ENCODE assay signal across 10 mouse cellular contexts in the genomic region with DNA sequence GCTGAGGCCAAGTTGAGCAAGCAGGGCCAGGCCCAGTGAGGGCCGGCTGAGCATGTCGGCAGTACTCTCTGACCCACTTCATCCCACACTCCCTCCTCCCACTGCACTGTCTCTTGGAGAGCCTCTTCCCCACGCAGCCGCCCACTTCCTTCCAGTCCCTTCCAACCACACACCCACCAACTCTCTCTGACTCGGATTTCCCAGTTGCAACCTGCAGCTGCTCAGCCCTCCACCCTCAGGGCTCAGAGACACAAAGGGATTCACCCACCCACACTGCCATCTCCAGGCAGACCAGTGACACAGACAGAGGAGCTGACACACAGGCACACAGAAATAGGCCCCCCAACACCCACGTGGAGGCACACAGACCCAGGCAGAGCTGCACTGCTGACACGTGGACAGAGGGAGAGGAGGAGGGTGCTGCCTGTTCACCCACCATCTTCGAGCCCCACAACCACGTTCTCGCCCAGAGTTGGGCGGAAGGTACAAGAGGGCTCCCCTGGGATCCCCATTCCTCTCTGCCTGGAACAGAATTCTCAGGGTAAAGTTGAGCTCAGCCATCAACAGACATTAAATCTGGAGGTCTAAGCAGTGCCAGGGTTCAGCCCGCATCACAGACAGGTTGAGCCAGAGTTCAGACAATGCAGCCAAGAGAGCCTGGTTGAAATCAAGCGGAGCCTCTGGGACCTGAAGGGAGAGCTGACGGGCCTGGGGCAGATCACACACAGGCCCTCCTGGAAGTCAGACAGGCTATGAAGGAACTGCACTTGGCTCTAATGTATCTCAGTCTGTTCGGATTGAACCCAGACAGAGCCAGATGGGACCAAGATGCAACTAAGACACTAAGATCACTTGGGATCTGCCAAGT. TPM values are rescaled to one million over a fixed set of nuclear protein-coding genes. Genes with fewer than 3 reads are reported as not detected.
DNase-seq lines count a peak whose midpoint lies in the region; ATAC-seq and TF ChIP-seq lines count a peak whose summit lies in the region.
"Had no signal": no experiment of that assay in that cellular context is flagged by ENCODE, and none has a peak within 500 bp of the region (broad histone marks: within the 10 kb centered on the region; RNA-seq: fewer than 3 reads in every experiment).

No protein-coding gene starts in this region.

- no peak for TF ChIP-seq EP300 in ES-Bruce4 (IDR thresholded peaks at IDR 0.05; ENCODE audit: insufficient read depth, low read depth, low read length)
- no peak for TF ChIP-seq EP300 in heart, postnatal 0 days (IDR thresholded peaks at IDR 0.05; ENCODE audit: low read depth)
- no peak for TF ChIP-seq EP300 in lung, postnatal 0 days (IDR thresholded peaks at IDR 0.05)

- no peaks in the 10 kb centered on the region for H3K36me3 ChIP-seq in ES-Bruce4 (ENCODE audit: control insufficient read depth, insufficient read depth, low read length, poor library complexity, severe bottlenecking)
- peaks cover 16% of the 10 kb centered on the region for H3K36me3 ChIP-seq in embryonic facial prominence, embryonic 12.5 days
- no peaks in the 10 kb centered on the region for H3K36me3 ChIP-seq in heart, postnatal 0 days (replicated peaks; ENCODE audit: control insufficient read depth, insufficient read depth, low read length)
- H3K36me3 ChIP-seq in lung, postnatal 0 days (ENCODE audit: insufficient read depth, low read length) = no peaks in the 10 kb centered on the region
- H3K36me3 ChIP-seq in thymus, adult 2 months (ENCODE audit: control insufficient read depth, insufficient read depth, low read length) = no peaks in the 10 kb centered on the region

- H3K4me2 ChIP-seq in embryonic facial prominence, embryonic 12.5 days (replicated peaks) = no peak overlapping the region
- H3K4me2 ChIP-seq in heart, postnatal 0 days (ENCODE audit: low read depth, low read length) = no peak overlapping the region
- H3K4me2 ChIP-seq in lung, postnatal 0 days (replicated peaks; ENCODE audit: low read depth, low read length) = no peak overlapping the region

- no peak overlapping the region; the same call in 1 of the 2 replicates for H3K9ac ChIP-seq in ES-Bruce4 (ENCODE audit: low read depth, poor library complexity, severe bottlenecking)
- 0 out of 2 replicates have a peak overlapping the region, but pooled peaks have one; percentile 15 for H3K9ac ChIP-seq in embryonic facial prominence, embryonic 12.5 days
- H3K9ac ChIP-seq in heart, postnatal 0 days (replicated peaks; ENCODE audit: low read depth, low read length) = no peak overlapping the region
- no peak overlapping the region for H3K9ac ChIP-seq in lung, postnatal 0 days (replicated peaks; ENCODE audit: low read depth)

- 0 out of 2 replicates have a peak, but pooled peaks have one; percentile 29 for ATAC-seq in embryonic facial prominence, embryonic 12.5 days (ENCODE audit: insufficient number of reproducible peaks, insufficient read depth, low FRiP score, low TSS enrichment)
- ATAC-seq in heart, postnatal 0 days (ENCODE audit: insufficient read depth, low read depth) = peak; percentile 19; the same call in 1 of the 2 replicates
- peak; percentile 86 for ATAC-seq in lung, postnatal 0 days
- ATAC-seq: Patski had no signal

- H3K4me3 ChIP-seq in ES-Bruce4 (ENCODE audit: low read depth, low read length) = no peak overlapping the region
- no peak overlapping the region for H3K4me3 ChIP-seq in embryonic facial prominence, embryonic 12.5 days
- no peak overlapping the region for H3K4me3 ChIP-seq in heart, postnatal 0 days (ENCODE audit: low read depth, low read length)
- no peak overlapping the region for H3K4me3 ChIP-seq in lung, postnatal 0 days (ENCODE audit: low read depth, low read length)
- H3K4me3 ChIP-seq in thymus, adult 2 months (ENCODE audit: control insufficient read depth, insufficient read depth, low read length) = no peak overlapping the region

- peak; percentile 55 for TF ChIP-seq CTCF in ES-Bruce4 (IDR thresholded peaks at IDR 0.05; ENCODE audit: low read depth, low read length)
- TF ChIP-seq CTCF in heart, postnatal 0 days (IDR thresholded peaks at IDR 0.05; ENCODE audit: low read depth) = peak; percentile 59
- TF ChIP-seq CTCF in lung, postnatal 0 days (IDR thresholded peaks at IDR 0.05) = peak; percentile 77
- peak; percentile 21; the same call in 1 of the 2 replicates for TF ChIP-seq CTCF in thymus, adult 2 months (IDR thresholded peaks at IDR 0.05; ENCODE audit: borderline replicate concordance, control insufficient read depth, extremely low read depth, insufficient read depth, low read length, poor library complexity)

- 64% methylated on average over 15 of the region's 15 CpGs for WGBS in embryonic facial prominence, embryonic 12.5 days
- WGBS in heart, postnatal 0 days = 49% methylated on average over 15 of the region's 15 CpGs
- WGBS in lung, postnatal 0 days = 54% methylated on average over 14 of the region's 15 CpGs
- WGBS in thymus, adult 2 months = 38% methylated on average over 15 of the region's 15 CpGs

- DNase-seq in embryo, embryonic 10.5 days (ENCODE audit: low spot score) = peak; percentile 19
- no peak for DNase-seq in embryo, embryonic 11 days
- DNase-seq in heart, postnatal 0 days (ENCODE audit: low spot score) = peak; percentile 62
- peak; percentile 59 for DNase-seq in layer of hippocampus, adult 9-10 months (ENCODE audit: low spot score)
- peak; percentile 68 for DNase-seq in lung, postnatal 0 days (ENCODE audit: low spot score)
- DNase-seq in thymus, adult 2 months = peak; percentile 54

- no peak for TF ChIP-seq POLR2A in ES-Bruce4 (IDR thresholded peaks at IDR 0.05; ENCODE audit: insufficient read depth, low read length)
- no peak for TF ChIP-seq POLR2A in thymus, adult 2 months (IDR thresholded peaks at IDR 0.05; ENCODE audit: control insufficient read depth, extremely low read depth, insufficient read depth, low read length, poor library complexity)

- H3K4me1 ChIP-seq in ES-Bruce4 (ENCODE audit: control insufficient read depth, insufficient read depth, low read length) = peaks cover 2% of the 10 kb centered on the region
- peaks cover 8% of the 10 kb centered on the region; the same call in 1 of the 2 replicates for H3K4me1 ChIP-seq in embryonic facial prominence, embryonic 12.5 days
- H3K4me1 ChIP-seq in heart, postnatal 0 days (ENCODE audit: control insufficient read depth, insufficient read depth) = peaks cover 7% of the 10 kb centered on the region; the same call in 1 of the 2 replicates
- no peaks in the 10 kb centered on the region for H3K4me1 ChIP-seq in lung, postnatal 0 days (ENCODE audit: insufficient read depth, low read depth, low read length)
- H3K4me1 ChIP-seq in thymus, adult 2 months (replicated peaks; ENCODE audit: control insufficient read depth, insufficient read depth, low read length) = peaks cover 10% of the 10 kb centered on the region

- H3K9me3 ChIP-seq in ES-Bruce4 (replicated peaks; ENCODE audit: control insufficient read depth, insufficient read depth, low read length, poor library complexity, severe bottlenecking) = no peaks in the 10 kb centered on the region
- H3K9me3 ChIP-seq in embryonic facial prominence, embryonic 12.5 days = no peaks in the 10 kb centered on the region
- no peaks in the 10 kb centered on the region for H3K9me3 ChIP-seq in heart, postnatal 0 days (replicated peaks; ENCODE audit: control insufficient read depth, low read length)
- no peaks in the 10 kb centered on the region for H3K9me3 ChIP-seq in lung, postnatal 0 days (ENCODE audit: low read length)

- no peaks in the 10 kb centered on the region for H3K27me3 ChIP-seq in ES-Bruce4 (ENCODE audit: control insufficient read depth, insufficient read depth, low read length, poor library complexity, severe bottlenecking)
- H3K27me3 ChIP-seq in embryonic facial prominence, embryonic 12.5 days = no peaks in the 10 kb centered on the region
- no peaks in the 10 kb centered on the region for H3K27me3 ChIP-seq in heart, postnatal 0 days (ENCODE audit: control insufficient read depth, insufficient read depth, low read length)
- H3K27me3 ChIP-seq in lung, postnatal 0 days (replicated peaks; ENCODE audit: insufficient read depth, low read length) = no peaks in the 10 kb centered on the region
- no peaks in the 10 kb centered on the region for H3K27me3 ChIP-seq in thymus, adult 2 months (ENCODE audit: control insufficient read depth, insufficient read depth, low read length)
- H3K27me3 ChIP-seq: Patski had no signal

- H3K27ac ChIP-seq in ES-Bruce4 (ENCODE audit: insufficient read depth, low read length) = no peak overlapping the region
- no peak overlapping the region for H3K27ac ChIP-seq in embryonic facial prominence, embryonic 12.5 days
- H3K27ac ChIP-seq in heart, postnatal 0 days (ENCODE audit: low read depth) = peak overlapping the region; percentile 36; the same call in 1 of the 2 replicates
- H3K27ac ChIP-seq in lung, postnatal 0 days (ENCODE audit: low read length) = no peak overlapping the region
- H3K27ac ChIP-seq in thymus, adult 2 months (ENCODE audit: control insufficient read depth, insufficient read depth, low read length) = no peak overlapping the region
- H3K27ac ChIP-seq: macrophage had no signal

RNA-seq across cellular contexts. Expression of a gene that starts 7.9 kb away (rescaled TPM):
- polyA plus RNA-seq in ES-Bruce4 (2011; ENCODE audit: insufficient read depth, insufficient read length, low read depth, missing spikeins) = 122 and 126 TPM in 2 replicates
- 36.1 and 41.5 TPM in 2 replicates for polyA plus RNA-seq in embryonic facial prominence, embryonic 12.5 days (2016; fragmentation: Nextera tagmentation; extraction: Ambion mirVana)
- 4.5 and 14.5 TPM in 2 replicates for total RNA-seq in heart, postnatal 0 days (2014; rRNA removed; ENCODE audit: low replicate concordance)
- 44.7 and 46.5 TPM in 2 replicates for polyA plus RNA-seq in heart, postnatal 0 days (2015; fragmentation: Nextera tagmentation; extraction: Ambion mirVana)
- 41.3 and 49.2 TPM in 2 replicates for polyA plus RNA-seq in lung, postnatal 0 days (2015; fragmentation: Nextera tagmentation; extraction: Ambion mirVana)
- 76.1 and 93.3 TPM in 2 replicates for polyA plus RNA-seq in thymus, adult 2 months (2012; rRNA removed)

RNA-seq across cellular contexts. Expression of a gene that starts 8.2 kb away (rescaled TPM):
- polyA plus RNA-seq in ES-Bruce4 (2011; ENCODE audit: insufficient read depth, insufficient read length, low read depth, missing spikeins) = 6.9 and 8.5 TPM in 2 replicates
- polyA plus RNA-seq in embryonic facial prominence, embryonic 12.5 days (2016; fragmentation: Nextera tagmentation; extraction: Ambion mirVana) = 9.1 and 10.0 TPM in 2 replicates
- total RNA-seq in heart, postnatal 0 days (2014; rRNA removed; ENCODE audit: low replicate concordance) = 0.15 and 0.19 TPM in 2 replicates
- 0.38 and 0.51 TPM in 2 replicates for polyA plus RNA-seq in heart, postnatal 0 days (2015; fragmentation: Nextera tagmentation; extraction: Ambion mirVana)
- 0.74 and 0.94 TPM in 2 replicates for polyA plus RNA-seq in lung, postnatal 0 days (2015; fragmentation: Nextera tagmentation; extraction: Ambion mirVana)
- polyA plus RNA-seq in thymus, adult 2 months (2012; rRNA removed) = 3.4 and 4.2 TPM in 2 replicates

RNA-seq across cellular contexts. Expression of a gene that starts 15.8 kb away (rescaled TPM):
- 7.9 and 11.2 TPM in 2 replicates for polyA plus RNA-seq in ES-Bruce4 (2011; ENCODE audit: insufficient read depth, insufficient read length, low read depth, missing spikeins)
- polyA plus RNA-seq in embryonic facial prominence, embryonic 12.5 days (2016; fragmentation: Nextera tagmentation; extraction: Ambion mirVana) = 10.3 and 10.9 TPM in 2 replicates
- total RNA-seq in heart, postnatal 0 days (2014; rRNA removed; ENCODE audit: low replicate concordance) = 36.1 and 47.4 TPM in 2 replicates
- polyA plus RNA-seq in heart, postnatal 0 days (2015; fragmentation: Nextera tagmentation; extraction: Ambion mirVana) = 23.3 and 27.4 TPM in 2 replicates
- polyA plus RNA-seq in lung, postnatal 0 days (2015; fragmentation: Nextera tagmentation; extraction: Ambion mirVana) = 52.8 and 55.8 TPM in 2 replicates
- polyA plus RNA-seq in thymus, adult 2 months (2012; rRNA removed) = 25.9 and 30.1 TPM in 2 replicates

RNA-seq across cellular contexts. Expression of a gene that starts 30.8 kb away (rescaled TPM):
- not detected in 2 replicates for polyA plus RNA-seq in ES-Bruce4 (2011; ENCODE audit: insufficient read depth, insufficient read length, low read depth, missing spikeins)
- polyA plus RNA-seq in embryonic facial prominence, embryonic 12.5 days (2016; fragmentation: Nextera tagmentation; extraction: Ambion mirVana) = not detected in 2 replicates
- total RNA-seq in heart, postnatal 0 days (2014; rRNA removed; ENCODE audit: low replicate concordance) = not detected in 2 replicates
- not detected in 2 replicates for polyA plus RNA-seq in heart, postnatal 0 days (2015; fragmentation: Nextera tagmentation; extraction: Ambion mirVana)
- polyA plus RNA-seq in lung, postnatal 0 days (2015; fragmentation: Nextera tagmentation; extraction: Ambion mirVana) = not detected in 2 replicates
- polyA plus RNA-seq in thymus, adult 2 months (2012; rRNA removed) = not detected in 2 replicates

RNA-seq across cellular contexts. Expression of a gene that starts 39.7 kb away (rescaled TPM):
- 49.1 and 51.7 TPM in 2 replicates for polyA plus RNA-seq in ES-Bruce4 (2011; ENCODE audit: insufficient read depth, insufficient read length, low read depth, missing spikeins)
- polyA plus RNA-seq in embryonic facial prominence, embryonic 12.5 days (2016; fragmentation: Nextera tagmentation; extraction: Ambion mirVana) = 25.5 and 26.5 TPM in 2 replicates
- total RNA-seq in heart, postnatal 0 days (2014; rRNA removed; ENCODE audit: low replicate concordance) = 7.5 and 14.4 TPM in 2 replicates
- 6.0 and 7.6 TPM in 2 replicates for polyA plus RNA-seq in heart, postnatal 0 days (2015; fragmentation: Nextera tagmentation; extraction: Ambion mirVana)
- polyA plus RNA-seq in lung, postnatal 0 days (2015; fragmentation: Nextera tagmentation; extraction: Ambion mirVana) = 10.5 and 11.0 TPM in 2 replicates
- polyA plus RNA-seq in thymus, adult 2 months (2012; rRNA removed) = 29.9 and 36.7 TPM in 2 replicates

Comparison
In these comparisons a context has a peak if more than half of its experiments do, and no peak if none do; other contexts are left out.
1. CTCF ChIP-seq: peak in every context shown above with its lines; median percentile 77 in lung, postnatal 0 days; 59 in heart, postnatal 0 days; 55 in ES-Bruce4; 21 in thymus, adult 2 months.
2. ATAC-seq: peak in every context shown above with its lines; median percentile 86 in lung, postnatal 0 days; 29 in embryonic facial prominence, embryonic 12.5 days; 19 in heart, postnatal 0 days.